Mouse (Mus musculus): ENCODE results near the gene Atp6ap1l. TPM values are rescaled to one million over a fixed set of nuclear protein-coding genes. Genes with fewer than 3 reads are reported as not detected.
A peak's percentile ranks its signal among the peaks of the same experiment; 100 is the strongest.

Gene Atp6ap1l
- total and polyA plus RNA-seq, 2 experiments from 2014 or later, result 0.21 to 0.86 TPM

GRCm38 (mm10) chr13:90840530-90841212 lies 64.5 kb downstream of the Atp6ap1l start:
- H3K4me2 ChIP-seq (ENCODE audit: low read depth, low read length), result no peak overlapping the region
- H3K4me3 ChIP-seq (ENCODE audit: low read length), result no peak overlapping the region
- 49% methylated on average over 15 of the region's 15 CpGs for WGBS
- ATAC-seq, result peak; percentile 91
- H3K27ac ChIP-seq, result no peak overlapping the region
- no peaks in the 10 kb centered on the region for H3K27me3 ChIP-seq (ENCODE audit: insufficient read depth, low read length)
- H3K4me1 ChIP-seq (ENCODE audit: insufficient read depth, low read length), result no peaks in the 10 kb centered on the region
- TF ChIP-seq CTCF (IDR thresholded peaks at IDR 0.05; ENCODE audit: low read depth), result peak; percentile 94
- H3K9me3 ChIP-seq (ENCODE audit: low read length), result no peaks in the 10 kb centered on the region
- no peak overlapping the region for H3K9ac ChIP-seq (replicated peaks; ENCODE audit: low read length)
- H3K36me3 ChIP-seq (ENCODE audit: insufficient read depth, low read length), result no peaks in the 10 kb centered on the region
- DNase-seq (ENCODE audit: low spot score), result peak; percentile 89

GRCm38 (mm10) chr13:90833641-90834207 lies 71.4 kb downstream of the Atp6ap1l start:
- WGBS, result 81% methylated on average over 7 of the region's 7 CpGs
- no peaks in the 10 kb centered on the region for H3K27me3 ChIP-seq (ENCODE audit: insufficient read depth, low read length)
- H3K9me3 ChIP-seq (ENCODE audit: low read length), result no peaks in the 10 kb centered on the region
- no peak overlapping the region for H3K9ac ChIP-seq (replicated peaks; ENCODE audit: low read length)
- no peaks in the 10 kb centered on the region for H3K4me1 ChIP-seq (ENCODE audit: insufficient read depth, low read length)
- no peak overlapping the region for H3K27ac ChIP-seq
- no peak overlapping the region for H3K4me3 ChIP-seq (ENCODE audit: low read length)
- TF ChIP-seq CTCF (IDR thresholded peaks at IDR 0.05; ENCODE audit: low read depth), result no peak
- H3K4me2 ChIP-seq (ENCODE audit: low read depth, low read length), result no peak overlapping the region
- no peaks in the 10 kb centered on the region for H3K36me3 ChIP-seq (ENCODE audit: insufficient read depth, low read length)
- no peak for DNase-seq (ENCODE audit: low spot score)
- no peak for ATAC-seq

Other genes starting within 250 kb of the Atp6ap1l start
- 133 and 170 TPM in 2 replicates for gene Rps23, start 17.6 kb upstream of the Atp6ap1l start, total RNA-seq (2014; rRNA removed)
- gene Rps23, start 17.6 kb upstream of the Atp6ap1l start, polyA plus RNA-seq (2015; fragmentation: Nextera tagmentation; extraction: Ambion mirVana), result 146 and 154 TPM in 2 replicates

All from hindbrain, postnatal 0 days (tissue).